Mouse (Mus musculus) splenic B cell, adult 2 months (primary cell): ENCODE data around the gene 5330417C22Rik.
A peak's percentile ranks its signal among the peaks of the same experiment; 100 is the strongest.

Experiments used
- DNase-seq: peaks from one replicate; pipeline ENCODE4 v3.0.0-alpha.2; 2011; ENCODE audit warnings: low read depth, low spot score
- H3K27me3 ChIP-seq: 2 replicates; pipeline ENCODE4 v1.6.1; 2012; ENCODE audit warnings: mild to moderate bottlenecking, low read length, moderate library complexity, mixed read lengths; ENCODE audit not compliant: control insufficient read depth, poor library complexity, insufficient read depth, severe bottlenecking
- H3K36me3 ChIP-seq: 2 replicates; pipeline ENCODE4 v1.6.1; 2012; ENCODE audit warnings: mild to moderate bottlenecking, low read length, moderate library complexity, mixed read lengths; ENCODE audit not compliant: control insufficient read depth, poor library complexity, insufficient read depth, severe bottlenecking

The 5330417C22Rik gene

DNA sequence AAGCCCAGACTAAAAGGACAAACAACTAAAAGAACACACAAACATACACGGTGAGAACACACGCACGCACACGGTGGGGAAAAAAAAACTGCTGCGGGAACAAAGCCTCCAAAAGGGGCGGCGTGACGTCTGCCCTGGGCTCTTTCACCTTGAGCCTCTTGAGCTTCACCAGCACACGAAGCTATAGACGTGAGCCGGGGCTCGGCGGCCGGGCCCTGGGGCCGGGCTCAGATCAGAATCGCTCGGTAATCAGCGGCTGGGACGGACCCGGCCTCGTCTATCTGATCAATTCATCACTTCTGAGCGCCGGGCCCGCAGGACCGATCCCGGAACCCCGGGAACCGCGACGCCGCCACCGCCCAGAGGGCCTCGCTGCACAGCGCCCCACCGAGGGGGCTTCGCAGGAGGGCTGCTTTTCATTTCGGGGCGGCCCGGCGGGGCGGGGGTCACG is 17.8 kb upstream of the 5330417C22Rik start:
- peaks cover 9% of the 10 kb centered on the region for H3K36me3 ChIP-seq
- no peaks in the 10 kb centered on the region for H3K27me3 ChIP-seq
- DNase-seq: no peak

DNA sequence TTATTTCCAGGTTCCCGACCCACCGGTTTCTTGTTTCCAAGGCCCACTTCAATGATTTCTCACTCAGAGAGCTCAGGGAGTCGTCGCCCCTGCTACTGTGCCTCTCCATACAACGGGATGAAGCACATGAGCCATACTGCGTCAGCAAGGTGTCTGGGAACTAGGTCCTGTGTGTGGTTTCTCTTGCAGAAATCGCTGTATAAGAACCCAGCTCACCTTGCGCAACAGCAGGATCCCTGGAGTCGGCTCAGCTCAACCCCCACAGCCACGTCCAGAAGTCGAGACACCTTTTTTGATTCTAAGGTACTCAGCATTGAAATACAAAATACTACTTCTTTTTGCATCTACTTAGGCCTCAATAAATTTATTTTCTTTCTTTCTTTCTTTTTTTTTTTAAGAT is 6.0 kb upstream of the 5330417C22Rik start:
- no peak for DNase-seq

DNA sequence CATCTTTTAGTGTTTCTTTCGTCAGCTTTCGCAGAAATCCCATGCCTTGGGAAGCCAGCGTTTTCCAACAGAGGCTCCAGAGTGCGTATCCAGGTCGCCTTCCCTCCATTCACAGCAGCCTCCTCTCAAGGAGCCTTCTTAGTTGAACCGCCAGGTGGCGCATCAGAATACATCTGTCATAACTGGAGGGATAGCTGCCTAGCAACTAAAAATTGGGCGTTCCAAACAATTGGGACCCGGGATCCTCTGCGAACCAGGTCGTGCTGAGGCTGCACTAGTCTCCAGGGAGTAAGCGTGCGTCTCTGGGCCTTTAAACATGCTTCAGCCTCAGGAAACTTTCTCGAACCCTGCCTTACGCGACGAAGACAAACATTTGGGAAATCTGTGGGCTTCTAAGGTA is 967 bp upstream of the 5330417C22Rik start:
- H3K27me3 ChIP-seq: no peaks in the 10 kb centered on the region; the same call in 1 of the 2 replicates
- DNase-seq: peak; percentile 89
- no peaks in the 10 kb centered on the region for H3K36me3 ChIP-seq

More for the DNA sequence above, 6.0 kb upstream of the 5330417C22Rik start:
- Histone ChIP-seq H3K36me3 (no peaks in the 10 kb centered on the region), H3K27me3 (no peaks in the 10 kb centered on the region; the same call in 1 of the 2 replicates)

DNA sequence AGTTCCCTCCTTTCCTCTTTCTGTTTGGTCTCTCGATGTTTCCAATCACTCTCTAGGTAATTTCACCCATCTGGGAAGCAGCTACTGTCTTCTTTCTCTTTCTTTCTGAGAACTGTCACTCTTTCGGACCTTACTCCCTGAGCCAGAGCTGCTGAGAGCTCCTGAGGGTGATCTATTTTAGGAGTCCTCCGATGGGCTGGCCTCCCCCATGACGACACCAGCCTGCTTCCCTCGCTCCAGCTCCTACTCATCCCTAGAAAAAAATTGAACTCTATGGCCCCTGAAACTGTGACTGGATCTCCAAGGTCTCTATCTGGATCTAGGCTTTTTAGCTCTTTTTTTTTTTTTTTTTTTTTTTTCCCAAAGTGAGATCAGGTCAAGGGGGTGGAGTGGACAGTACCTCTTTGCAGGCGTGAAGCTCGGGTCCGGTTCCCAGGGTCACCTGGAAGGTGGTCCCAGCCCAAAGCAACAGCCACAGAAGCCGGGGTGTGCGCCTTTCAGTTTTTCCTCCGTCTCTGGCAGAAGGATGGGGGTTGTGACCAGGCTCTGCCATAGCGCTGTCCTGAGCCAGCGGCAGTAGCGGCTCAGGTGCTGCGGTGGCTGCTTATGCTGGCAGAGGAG is 330 bp downstream of the 5330417C22Rik start:
- DNase-seq: no peak

DNA sequence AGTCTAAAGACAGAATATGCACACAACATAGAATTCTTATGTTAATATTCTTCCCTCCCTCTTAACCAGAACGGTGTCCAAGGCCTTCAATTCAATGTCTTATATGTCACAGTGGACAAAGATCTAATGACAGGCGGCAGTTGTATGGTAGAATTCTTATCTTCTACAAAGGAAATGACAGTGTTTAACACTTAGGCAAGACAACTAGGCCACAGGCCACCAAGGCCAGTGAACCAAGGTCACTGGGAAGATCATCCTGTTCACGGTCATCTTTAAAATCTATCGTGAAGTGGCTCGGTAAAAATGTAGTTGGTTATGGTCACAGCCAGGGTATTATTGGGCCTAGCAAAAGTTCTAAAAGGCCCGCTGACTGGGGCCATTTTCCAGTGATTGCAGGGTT is 2.4 kb downstream of the 5330417C22Rik start, which contains the start of gene 1700013F07Rik:
Gene 1700013F07Rik, plus strand, starts transcription at position 200 of the 400 bp plus-strand sequence.
- no peak for DNase-seq
- Histone ChIP-seq H3K27me3 (no peaks in the 10 kb centered on the region), H3K36me3 (no peaks in the 10 kb centered on the region)

More for the DNA sequence above, 330 bp downstream of the 5330417C22Rik start:
- H3K27me3 ChIP-seq: no peaks in the 10 kb centered on the region; the same call in 1 of the 2 replicates
- H3K36me3 ChIP-seq: no peaks in the 10 kb centered on the region

DNA sequence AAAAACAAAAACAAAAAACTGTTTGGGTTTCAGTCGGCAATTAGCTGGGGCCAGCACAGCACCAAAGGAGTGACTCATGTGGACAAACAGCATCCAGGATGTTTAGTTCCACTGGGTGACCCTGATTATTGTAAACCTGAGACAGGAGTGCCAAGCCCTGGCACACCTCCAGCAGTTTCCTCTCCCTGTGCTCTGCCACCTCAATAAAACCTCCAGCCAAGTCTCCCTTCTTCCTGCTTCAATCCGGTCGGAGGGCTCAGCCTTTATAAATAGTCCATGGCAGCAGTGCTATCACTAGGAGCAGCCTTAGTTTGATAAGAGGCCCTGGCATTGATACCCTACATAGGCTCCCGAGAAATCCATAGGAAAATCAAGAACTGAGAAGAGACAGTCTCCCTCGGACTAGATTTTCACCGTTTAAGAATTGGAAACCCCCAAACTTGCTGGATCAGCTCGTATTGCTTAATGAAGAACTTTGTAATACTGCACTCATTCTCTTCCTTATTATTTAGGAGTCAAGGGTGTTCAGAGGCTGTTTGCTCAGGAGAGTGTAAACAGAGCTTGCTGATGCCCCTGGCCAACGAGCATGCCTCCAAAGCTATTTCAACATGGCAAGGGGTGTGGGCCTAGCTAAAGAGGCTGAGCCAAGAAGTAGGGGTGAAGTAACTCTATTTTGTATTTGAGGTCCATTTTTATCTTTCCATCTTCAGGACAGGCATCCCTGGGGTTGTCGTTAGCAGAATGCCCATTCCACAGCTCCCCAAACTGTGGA is 3.0 kb downstream of the 5330417C22Rik start:
- no peak for DNase-seq
- H3K36me3 ChIP-seq: no peaks in the 10 kb centered on the region
- no peaks in the 10 kb centered on the region for H3K27me3 ChIP-seq

DNA sequence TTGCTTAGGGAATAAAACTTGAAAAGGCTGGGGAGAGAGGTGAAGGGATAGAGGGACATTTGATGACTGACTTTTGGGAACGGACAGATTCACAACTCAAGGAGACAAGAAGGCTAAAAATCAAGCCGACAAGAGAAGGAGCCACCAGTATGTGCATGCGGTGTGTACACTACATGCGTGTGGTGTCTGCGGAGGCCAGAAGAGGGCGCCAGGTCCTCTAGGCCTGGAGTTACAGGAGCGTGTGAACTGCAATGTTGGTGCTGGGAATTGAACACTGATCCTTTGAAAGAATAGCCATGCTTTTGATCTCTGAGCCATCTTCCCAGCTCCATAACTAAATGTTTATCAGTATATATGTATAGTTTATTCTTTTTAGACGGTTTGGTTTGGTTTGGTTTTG is 7.8 kb downstream of the 5330417C22Rik start:
- DNase-seq: no peak
- no peaks in the 10 kb centered on the region for H3K27me3 ChIP-seq
- no peaks in the 10 kb centered on the region for H3K36me3 ChIP-seq

DNA sequence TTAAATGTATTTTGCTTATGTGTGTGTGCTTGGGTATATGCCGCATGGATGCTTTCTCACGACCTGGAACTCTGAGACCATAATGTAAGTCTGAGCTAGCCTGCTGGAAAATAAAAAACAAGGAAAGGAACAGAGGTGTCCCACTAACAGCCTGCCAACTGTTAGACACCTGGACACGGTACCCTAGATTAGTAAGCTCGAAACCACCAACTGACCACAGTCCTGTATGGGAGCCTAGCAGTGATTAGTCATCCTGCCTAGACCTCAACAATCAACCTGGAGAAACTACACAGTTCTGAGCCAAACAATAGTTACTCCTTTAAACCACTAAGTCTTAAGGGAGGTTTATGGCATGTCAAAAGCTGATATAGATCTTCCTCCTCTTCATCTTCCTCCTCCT is 12.9 kb downstream of the 5330417C22Rik start:
- Histone ChIP-seq H3K36me3 (no peaks in the 10 kb centered on the region), H3K27me3 (no peaks in the 10 kb centered on the region)
- no peak for DNase-seq

DNA sequence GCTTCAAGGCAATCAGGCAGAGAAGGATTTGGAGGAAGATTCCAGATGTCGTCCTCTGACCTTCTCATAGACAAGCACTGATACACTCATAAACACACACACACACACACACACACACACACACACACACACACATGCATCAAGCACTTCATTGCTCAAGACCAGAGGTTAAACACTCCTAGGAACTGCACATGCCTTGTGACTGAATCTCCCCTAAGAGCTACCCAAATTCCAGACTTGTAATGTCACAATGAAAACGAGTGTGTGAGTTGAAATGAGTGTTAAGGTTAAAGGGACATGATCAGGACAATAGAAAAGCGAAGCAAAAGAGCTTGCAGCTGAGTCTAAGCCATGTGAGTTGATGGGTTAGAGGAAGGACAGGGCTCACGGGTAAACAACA is 18.1 kb downstream of the 5330417C22Rik start:
- H3K36me3 ChIP-seq: no peaks in the 10 kb centered on the region
- no peaks in the 10 kb centered on the region for H3K27me3 ChIP-seq
- DNase-seq: no peak

DNA sequence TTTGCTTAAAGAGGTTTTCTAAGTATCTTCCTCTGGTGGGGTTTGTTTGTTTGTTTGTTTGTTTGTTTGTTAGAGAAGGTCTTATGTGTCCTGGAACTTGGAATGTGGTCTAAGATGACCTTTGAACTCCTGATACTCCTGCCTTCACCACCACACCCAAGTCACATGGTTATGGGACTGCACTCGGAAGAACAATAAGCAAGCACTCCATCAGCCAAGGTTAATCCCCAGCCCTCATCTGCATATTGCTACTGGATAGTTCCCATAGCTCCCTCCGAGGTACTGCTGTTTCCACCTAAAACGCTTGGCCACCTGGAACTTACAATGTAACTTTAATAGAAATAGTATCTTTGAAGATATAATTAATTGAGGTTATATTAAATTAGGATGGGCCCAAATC is 22.9 kb downstream of the 5330417C22Rik start:
- DNase-seq: no peak
- H3K27me3 ChIP-seq: no peaks in the 10 kb centered on the region
- H3K36me3 ChIP-seq: no peaks in the 10 kb centered on the region

DNA sequence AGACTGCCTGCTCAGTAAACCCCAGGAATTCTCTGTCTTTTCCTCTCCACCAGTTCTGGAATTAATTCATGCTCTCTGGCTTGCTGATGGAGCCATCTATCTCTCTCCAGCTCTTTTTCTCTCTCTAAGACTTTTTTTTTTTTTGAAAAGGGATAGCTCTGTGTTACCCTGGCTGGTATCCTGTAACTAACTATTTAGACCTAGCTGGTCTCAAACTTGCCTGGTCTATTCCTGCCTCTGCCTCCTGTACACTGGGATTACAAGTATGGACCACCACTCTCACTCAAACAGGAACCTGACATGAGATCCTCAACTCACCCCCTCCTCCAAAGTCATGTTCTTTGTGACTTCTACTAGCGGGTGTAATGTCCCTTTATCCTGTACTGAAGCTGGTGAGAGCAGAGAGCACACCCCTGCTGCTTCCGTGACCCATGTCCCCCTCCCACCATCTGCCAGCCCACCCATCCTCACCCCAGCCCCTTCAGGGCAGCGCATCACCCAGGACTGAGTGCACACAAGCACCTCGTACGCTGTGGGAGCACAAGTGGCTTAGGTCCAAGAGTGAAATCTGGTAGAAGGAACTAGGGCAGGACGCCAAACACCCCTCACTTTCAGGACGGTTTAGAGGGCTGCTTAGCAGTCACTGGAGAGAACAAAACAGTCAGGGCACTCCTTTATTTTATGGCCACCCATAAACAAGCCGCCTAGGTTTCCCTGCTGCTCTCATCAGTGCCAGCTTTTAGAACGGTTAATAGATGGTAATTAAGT is 25.4 kb downstream of the 5330417C22Rik start:
- Histone ChIP-seq H3K27me3 (no peaks in the 10 kb centered on the region), H3K36me3 (no peaks in the 10 kb centered on the region)
- no peak for DNase-seq

DNA sequence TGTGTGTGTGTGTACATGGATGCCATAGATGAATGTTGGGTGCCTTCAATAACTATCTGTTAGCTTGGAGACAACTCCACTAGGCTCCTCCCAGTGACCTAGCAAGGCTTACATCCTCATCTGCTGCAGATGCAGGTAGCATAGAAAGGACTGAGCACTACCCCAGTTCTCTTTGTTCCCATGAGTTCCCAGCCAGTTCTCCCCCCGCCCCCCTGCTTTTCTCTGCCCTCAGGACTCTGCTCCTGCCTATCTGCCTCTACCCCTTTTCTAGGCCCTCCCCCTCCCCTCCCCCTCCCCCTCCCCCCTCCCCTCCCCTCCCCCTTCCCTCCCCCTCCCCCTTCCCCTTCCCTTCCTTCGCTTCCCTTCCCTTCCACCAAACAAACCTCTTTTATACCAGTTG is 26.2 kb downstream of the 5330417C22Rik start:
- Histone ChIP-seq H3K27me3 (no peaks in the 10 kb centered on the region), H3K36me3 (no peaks in the 10 kb centered on the region)
- DNase-seq: no peak

DNA sequence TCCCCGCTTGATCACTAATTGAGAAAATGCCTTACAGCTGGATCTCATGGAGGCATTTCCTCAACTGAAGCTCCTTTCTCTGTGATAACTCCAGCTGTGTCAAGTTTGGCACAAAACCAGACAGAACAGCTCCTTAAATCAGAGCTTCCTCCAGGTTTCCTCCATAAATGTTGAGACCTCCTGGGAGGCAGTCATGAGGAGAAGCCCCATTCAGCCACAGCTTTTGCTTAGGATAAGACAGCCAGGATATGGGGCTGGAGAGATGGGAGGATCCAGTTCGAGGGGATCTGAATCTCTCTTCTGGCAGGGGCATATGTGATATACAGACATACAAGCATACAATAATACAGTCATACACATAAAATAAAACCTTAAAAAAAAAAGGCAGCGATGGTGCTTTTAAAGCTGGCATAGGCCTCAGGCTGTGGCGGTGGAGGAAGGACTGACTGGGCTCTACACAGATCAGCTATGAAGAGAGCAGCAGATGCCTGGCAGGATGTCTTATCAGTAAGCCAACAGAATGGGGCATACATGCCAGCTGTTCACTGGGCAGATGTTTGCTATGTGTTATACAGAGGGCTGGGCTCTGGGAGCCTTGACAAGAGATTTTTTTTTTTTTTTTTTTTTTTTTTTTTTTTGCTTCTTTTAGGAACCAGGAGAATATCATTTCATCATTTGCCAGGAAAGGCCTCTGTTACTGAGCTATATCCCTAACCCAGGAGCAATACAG is 27.4 kb downstream of the 5330417C22Rik start:
- DNase-seq: no peak
- no peaks in the 10 kb centered on the region for H3K36me3 ChIP-seq
- no peaks in the 10 kb centered on the region for H3K27me3 ChIP-seq

DNA sequence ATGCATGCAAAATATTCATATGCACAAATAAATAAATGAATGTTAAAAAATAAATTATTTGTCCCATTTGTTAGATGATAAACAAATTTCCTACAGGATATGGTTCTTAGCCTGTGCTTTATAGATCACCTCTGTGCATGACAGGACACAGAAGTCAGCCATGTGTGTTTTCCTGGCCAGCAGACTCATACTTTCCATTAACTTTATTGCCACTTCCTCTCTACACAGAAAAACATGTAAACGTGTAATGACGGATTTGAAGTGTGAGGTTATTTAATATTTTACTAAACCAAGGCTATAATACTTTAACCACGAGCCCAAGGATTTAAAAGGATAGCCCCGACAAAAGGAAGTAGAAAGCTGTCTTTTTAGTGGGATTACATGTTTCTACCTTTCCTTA is 32.4 kb downstream of the 5330417C22Rik start:
- H3K27me3 ChIP-seq: no peaks in the 10 kb centered on the region
- DNase-seq: peak; percentile 23
- no peaks in the 10 kb centered on the region for H3K36me3 ChIP-seq
